Mouse (Mus musculus) inflammation-experienced regulatory T-cells, adult 6 months (primary cell): ENCODE results near the gene Grk4. TPM values are rescaled to one million over a fixed set of nuclear protein-coding genes. Genes with fewer than 3 reads are reported as not detected.
"Not testable (repeated sequence)": the region's sequence is repeated elsewhere in the genome, so short reads cannot be mapped to it uniquely, and the experiment has no call there.

Experiments used
- ATAC-seq: one replicate; pipeline ENCODE4 v1.8.0; 2017
- polyA plus RNA-seq, 3 experiments: library from polyadenylated mRNA; unstranded; fragments of 100-300 nt; shearing (Covaris generic); gene quantifications; one replicate each; pipeline ENCODE4 v1.2.1; 2017

Gene Grk4
- polyA plus RNA-seq, 3 experiments from 2014 or later: 2.9 to 14.0 (median 4.4) TPM

DNA sequence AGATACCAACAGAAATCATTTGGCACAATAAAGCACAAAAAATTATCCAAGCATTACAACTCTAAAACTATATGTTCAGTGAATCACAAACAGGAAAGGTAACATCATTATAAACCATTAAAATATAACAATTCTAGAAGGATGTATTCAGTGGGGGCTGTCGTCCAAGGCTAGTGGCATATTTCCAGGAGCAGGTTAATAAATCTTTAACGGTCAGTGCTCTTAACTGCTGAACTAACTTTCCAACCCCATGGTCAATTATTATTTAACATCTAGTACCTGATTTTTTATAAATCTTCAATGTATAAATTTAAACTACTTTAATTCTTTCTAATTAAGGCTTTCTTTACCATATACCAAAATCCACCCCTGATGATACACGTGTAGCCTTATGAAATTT lies 54.2 kb downstream of the Grk4 start:
- ATAC-seq: not testable (repeated sequence)

DNA sequence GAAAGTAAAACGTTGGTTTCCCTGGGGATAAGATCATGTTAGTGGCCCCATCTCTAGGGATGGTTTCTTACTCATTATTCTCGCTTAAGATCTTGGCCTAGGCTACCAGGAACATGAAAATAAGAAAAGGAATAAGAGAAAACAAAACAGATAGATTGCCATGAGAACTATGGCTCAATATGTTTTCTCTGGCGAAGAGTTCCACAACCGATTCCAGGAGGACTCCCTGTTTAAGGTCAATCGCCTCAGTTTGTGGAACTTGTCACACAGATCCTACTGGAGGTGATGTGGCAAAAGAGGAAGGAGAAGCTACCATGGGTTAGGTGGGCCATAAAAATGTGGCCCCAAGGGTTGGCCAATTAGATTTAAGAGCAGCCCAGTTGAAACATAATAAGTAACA lies 54.6 kb downstream of the Grk4 start:
- ATAC-seq: no peak

DNA sequence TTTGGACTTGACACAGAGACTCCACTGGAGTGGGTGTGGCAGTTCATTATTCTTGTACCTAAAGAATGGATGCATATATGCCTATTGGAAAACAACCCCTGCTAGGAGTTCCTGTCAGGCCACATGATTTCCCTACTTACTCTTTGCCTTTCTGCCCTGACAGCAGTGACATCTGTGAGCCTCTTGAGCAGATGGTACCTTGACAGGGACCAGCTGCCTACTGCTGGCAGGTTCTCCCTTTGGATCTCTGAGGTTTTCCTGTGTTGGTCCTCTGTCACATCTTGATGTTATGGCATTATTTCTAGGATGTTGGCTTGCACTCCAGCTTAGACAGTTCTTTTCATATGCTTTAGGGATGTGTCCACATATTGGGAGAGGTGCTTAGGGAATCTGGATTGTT lies 69.0 kb downstream of the Grk4 start:
- ATAC-seq: no peak

DNA sequence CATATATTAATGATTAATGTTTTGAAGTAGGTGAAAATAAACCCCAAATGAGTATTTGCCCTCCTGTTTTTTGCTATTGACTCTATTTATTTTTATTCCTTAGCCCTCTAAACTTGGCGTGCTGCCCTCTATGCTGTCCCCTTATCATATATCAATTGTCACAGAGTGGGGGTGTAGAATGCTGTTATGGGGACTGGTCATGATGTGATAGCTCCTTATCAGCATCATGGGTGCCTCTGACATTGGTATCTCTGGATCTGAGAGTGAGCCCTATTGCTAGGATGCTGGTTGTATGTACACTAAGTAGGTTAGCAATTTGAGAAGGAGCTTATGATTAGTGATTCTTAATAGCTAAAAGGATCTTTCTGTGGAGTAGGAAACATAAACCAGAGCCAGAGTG lies 70.1 kb downstream of the Grk4 start:
- no peak for ATAC-seq

- ATAC-seq: no peak
Observed at GRCm38 (mm10) chr5:34751477-34751876, 91.3 kb downstream of the Grk4 start.

DNA sequence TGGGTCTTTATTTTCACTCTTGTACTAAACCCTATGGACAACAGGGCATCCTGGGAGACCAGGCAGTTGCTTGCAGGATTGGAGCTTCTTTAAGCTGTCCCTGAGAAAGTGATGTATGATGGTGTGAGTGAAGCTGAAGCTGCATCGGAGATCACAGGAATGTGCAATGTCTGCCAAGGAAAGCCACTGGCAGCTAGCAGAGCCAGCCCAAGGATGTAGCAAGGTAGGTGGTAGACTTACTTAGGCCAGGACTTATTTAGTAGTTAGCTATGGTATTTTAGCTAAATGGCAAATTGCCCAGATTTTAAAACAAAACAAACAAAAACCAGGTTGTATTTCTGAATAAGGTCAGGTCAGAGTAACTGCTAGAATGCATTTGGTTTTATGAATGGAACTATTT lies 98.6 kb downstream of the Grk4 start:
- no peak for ATAC-seq

DNA sequence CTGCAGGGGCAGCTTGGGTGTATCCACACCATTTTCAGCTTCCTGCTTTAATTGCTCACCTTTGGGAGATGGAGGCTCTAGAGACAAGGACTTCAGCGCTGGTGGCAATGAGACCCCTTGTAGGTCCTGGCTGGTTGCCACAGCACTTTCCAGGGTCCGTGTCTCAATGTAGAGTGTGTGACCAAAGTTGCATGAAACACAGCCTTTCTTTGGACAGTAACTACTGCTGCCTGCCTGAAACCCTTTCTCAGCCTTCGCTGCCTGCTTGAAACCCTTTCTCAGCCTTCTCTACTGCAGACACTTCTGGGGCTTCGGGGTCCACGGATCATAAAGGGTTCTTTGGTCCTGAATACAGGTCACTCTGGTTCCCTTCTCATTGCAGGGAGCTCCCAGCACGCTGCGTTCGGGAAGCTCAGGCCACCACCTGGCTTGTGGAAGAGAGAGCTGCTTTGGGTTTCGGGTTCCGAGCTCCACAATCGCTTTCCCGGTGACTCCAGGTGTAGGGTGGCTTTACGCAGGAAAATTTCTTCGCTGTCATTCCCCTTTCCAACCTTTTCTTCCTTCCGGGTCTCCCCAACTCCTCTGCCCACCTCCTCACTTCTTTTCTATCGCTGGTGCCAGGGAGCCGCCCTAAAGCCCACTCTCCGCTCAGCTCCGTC lies 100.8 kb downstream of the Grk4 start:
- no peak for ATAC-seq

DNA sequence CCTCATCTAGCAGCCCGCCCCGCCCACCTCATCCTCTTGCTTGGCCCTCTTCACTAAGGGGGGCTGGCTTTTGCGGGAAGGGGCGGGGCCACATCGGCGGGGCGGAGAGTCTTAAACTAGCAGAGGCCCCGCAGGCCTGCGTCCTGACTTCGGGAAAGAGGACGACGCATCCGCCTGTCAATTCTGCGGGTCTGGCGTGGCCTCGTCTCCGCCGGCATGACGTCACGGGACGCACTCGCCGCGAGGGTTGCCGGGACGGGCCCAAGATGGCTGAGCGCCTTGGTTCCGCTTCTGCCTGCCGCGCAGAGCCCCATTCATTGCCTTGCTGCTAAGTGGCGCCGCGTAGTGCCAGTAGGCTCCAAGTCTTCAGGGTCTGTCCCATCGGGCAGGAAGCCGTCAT lies 101.3 kb downstream of the Grk4 start, which contains the start of gene Htt:
Gene Htt, plus strand, starts transcription at position 232 of the 400 bp plus-strand sequence.
- ATAC-seq: peak; percentile 95

DNA sequence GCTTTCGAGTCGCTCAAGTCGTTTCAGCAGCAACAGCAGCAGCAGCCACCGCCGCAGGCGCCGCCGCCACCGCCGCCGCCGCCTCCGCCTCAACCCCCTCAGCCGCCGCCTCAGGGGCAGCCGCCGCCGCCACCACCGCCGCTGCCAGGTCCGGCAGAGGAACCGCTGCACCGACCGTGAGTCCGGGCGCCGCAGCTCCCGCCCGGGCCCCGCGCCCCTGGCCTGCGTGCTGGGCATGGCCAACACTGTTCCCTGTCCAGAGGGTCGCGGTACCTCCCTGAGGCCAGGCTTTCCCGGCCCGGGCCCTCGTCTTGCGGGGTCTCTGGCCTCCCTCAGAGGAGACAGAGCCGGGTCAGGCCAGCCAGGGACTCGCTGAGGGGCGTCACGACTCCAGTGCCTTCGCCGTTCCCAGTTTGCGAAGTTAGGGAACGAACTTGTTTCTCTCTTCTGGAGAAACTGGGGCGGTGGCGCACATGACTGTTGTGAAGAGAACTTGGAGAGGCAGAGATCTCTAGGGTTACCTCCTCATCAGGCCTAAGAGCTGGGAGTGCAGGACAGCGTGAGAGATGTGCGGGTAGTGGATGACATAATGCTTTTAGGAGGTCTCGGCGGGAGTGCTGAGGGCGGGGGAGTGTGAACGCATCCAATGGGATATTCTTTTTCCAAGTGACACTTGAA lies 101.9 kb downstream of the Grk4 start:
- peak; percentile 7 for ATAC-seq

DNA sequence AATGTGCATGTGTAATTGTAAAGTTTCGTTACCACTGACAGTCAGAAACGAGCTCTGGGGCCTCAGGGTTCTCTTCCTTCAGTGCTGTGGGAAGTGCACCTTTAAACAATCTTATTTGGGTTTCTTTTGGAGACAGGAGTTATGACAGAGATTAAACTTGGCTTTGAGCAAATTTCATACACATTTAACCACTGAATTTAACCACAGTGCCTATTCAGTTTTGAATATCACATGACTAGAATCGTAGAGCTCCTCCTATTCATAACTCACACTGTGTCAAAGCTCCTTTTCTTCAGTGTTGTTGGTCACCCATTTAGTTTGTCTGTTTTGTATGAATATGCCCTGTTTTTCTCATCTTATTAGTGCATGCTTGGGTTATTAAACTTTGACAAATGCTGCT lies 111.6 kb downstream of the Grk4 start:
- peak; percentile 75 for ATAC-seq

GRCm38 (mm10) chr5:34772696-34773245 lies 112.6 kb downstream of the Grk4 start:
- ATAC-seq: no peak

- ATAC-seq: no peak
Observed at GRCm38 (mm10) chr5:34773392-34773791, 113.2 kb downstream of the Grk4 start.

DNA sequence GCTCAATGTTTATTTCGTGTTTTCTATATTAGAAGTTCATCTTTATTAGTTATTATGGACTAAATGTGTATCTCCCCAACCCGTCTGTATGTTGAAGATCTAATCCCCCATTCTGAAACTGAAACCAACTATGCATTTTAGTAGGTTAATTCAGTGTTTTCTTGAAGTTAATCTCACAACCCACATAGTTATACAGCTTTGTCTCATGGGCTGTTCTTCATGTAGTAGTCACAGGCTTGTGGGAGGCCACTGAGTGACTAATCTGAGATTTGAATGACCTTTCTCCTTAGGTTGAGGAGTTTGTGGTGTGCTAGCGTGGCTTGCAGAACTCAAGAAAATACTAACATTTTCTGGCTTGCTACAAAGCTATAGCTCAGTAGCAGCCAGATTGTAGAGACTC lies 124.8 kb downstream of the Grk4 start:
- peak; percentile 75 for ATAC-seq

DNA sequence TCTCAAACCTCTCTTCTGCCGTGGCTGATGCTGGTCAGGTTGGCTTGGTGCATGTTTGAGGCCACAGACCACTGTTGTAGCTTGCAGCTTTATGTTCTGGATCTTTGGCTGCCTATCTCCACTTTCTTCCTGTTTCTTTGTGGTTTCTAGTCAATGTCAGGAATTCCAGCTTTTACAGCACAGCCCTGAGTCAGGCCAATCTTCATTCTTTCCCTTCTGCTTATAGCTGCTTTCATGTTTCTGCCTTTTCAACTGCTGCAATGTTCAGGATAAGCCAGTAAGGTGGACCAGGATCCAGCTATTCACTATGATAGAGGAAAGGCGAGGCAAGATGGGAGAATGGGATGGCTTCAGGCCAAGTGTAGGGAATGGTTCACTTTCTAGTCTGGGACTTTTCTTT lies 131.0 kb downstream of the Grk4 start:
- no peak for ATAC-seq

DNA sequence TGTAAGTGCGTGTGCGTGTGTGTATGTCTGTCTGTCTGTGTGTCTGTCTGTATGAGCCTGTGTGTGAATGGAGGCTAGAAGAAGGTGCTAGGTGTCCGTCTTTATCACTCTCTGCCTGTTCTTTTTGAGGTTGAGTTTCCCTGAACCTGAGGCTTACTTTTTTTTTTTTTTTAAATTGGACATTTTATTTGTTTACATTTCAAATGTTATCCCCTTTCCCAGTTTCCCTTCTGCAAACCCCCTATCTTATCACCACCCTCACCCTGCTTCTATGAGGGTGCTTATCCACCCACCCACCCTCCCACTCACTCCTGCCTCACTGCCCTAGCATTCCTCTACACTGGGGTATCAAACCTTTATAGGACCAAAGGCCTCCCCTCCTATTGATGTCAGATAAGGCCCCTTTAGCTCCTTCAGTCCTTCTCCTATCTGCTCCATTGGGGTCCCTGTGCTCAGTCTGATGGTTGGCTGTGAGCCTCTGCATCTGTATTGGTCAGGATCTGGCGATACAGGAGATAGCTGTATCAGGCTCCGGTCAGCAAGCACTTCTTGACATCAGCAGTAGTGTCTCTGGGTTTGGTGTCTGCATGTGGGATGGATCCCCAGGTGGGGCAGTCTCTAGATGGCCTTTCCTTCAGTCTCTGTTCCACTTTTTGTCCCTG lies 140.2 kb downstream of the Grk4 start:
- ATAC-seq: no peak

Other genes with a start within 250 kb of the Grk4 start
- 10 to 100 TPM; 19.0 to 32.4 (median 27.2) TPM for gene Tnip2, start 146.4 kb upstream of the Grk4 start, polyA plus RNA-seq
- gene Sh3bp2, start 134.5 kb upstream of the Grk4 start, polyA plus RNA-seq: 10 to 100 TPM in 2 of 3 experiments, 1 to 10 TPM in 1; 4.0 to 15.0 (median 10.2) TPM
- 100 to 1,000 TPM in 1 of 3 experiments, 10 to 100 TPM in 2; 91.1 to 101 (median 93.7) TPM for gene Add1, start 86.7 kb upstream of the Grk4 start, polyA plus RNA-seq
- 10 to 100 TPM; 49.8 to 63.6 (median 54.7) TPM for gene Mfsd10, start 23.2 kb upstream of the Grk4 start, polyA plus RNA-seq
- gene Nop14, start 231 bp upstream of the Grk4 start, polyA plus RNA-seq: 10 to 100 TPM; 16.9 to 31.0 (median 26.0) TPM
- gene Htt, start 101.4 kb downstream of the Grk4 start, polyA plus RNA-seq: 10 to 100 TPM; 12.5 to 30.3 (median 25.3) TPM
- gene Msantd1, start 247.6 kb downstream of the Grk4 start, polyA plus RNA-seq: 1 to 10 TPM in 2 of 3 experiments, under 1 TPM in 1; 0.29 to 1.8 (median 1.7) TPM